Mouse (Mus musculus) kidney, embryonic 14.5 days (tissue): ENCODE data around the gene Scgb1b19. TPM values are rescaled to one million over a fixed set of nuclear protein-coding genes. Genes with fewer than 3 reads are reported as not detected.
"Not testable (repeated sequence)": the region's sequence is repeated elsewhere in the genome, so short reads cannot be mapped to it uniquely, and the experiment has no call there.

Experiments used
- ATAC-seq: fragments of 200-750 bp; cut with Nextera tagmentation; 2 replicates; pipeline ENCODE4 v1.8.0; 2017; ENCODE audit warnings: moderate number of reproducible peaks, mild to moderate bottlenecking, moderate TSS enrichment, moderate library complexity; ENCODE audit not compliant: low FRiP score, low TSS enrichment
- H3K27ac ChIP-seq: fragments of 300-500 bp; sonication (generic); 2 replicates; pipeline ENCODE4 v1.5.1; 2014; ENCODE audit warnings: low read depth, mild to moderate bottlenecking, low read length, moderate library complexity, mixed read lengths
- H3K27me3 ChIP-seq: fragments of 300-500 bp; sonication (generic); 2 replicates; pipeline ENCODE4 v1.6.1; 2014; ENCODE audit warnings: mild to moderate bottlenecking, low read length; ENCODE audit not compliant: control insufficient read depth, insufficient read depth
- H3K36me3 ChIP-seq: fragments of 300-500 bp; sonication (generic); 2 replicates; pipeline ENCODE4 v1.6.1; 2014; ENCODE audit warnings: low read length, mixed read lengths; ENCODE audit not compliant: control insufficient read depth, insufficient read depth
- H3K4me1 ChIP-seq: fragments of 300-500 bp; sonication (generic); 2 replicates; pipeline ENCODE4 v1.6.1; 2014; ENCODE audit warnings: low read length, mixed read lengths; ENCODE audit not compliant: control insufficient read depth, insufficient read depth
- H3K4me2 ChIP-seq: fragments of 300-500 bp; sonication (generic); replicated peaks from 2 replicates; pipeline ENCODE4 v1.6.1; 2014; ENCODE audit warnings: low read depth, mild to moderate bottlenecking, low read length
- H3K4me3 ChIP-seq: fragments of 300-500 bp; sonication (generic); 2 replicates; pipeline ENCODE4 v1.5.1; 2014; ENCODE audit warnings: mild to moderate bottlenecking, low read length
- H3K9ac ChIP-seq: fragments of 300-500 bp; sonication (generic); 2 replicates; pipeline ENCODE4 v1.6.1; 2014; ENCODE audit warnings: low read depth, mild to moderate bottlenecking, low read length, moderate library complexity
- H3K9me3 ChIP-seq: fragments of 300-500 bp; sonication (generic); 2 replicates; pipeline ENCODE4 v1.6.1; 2016; ENCODE audit warnings: low read length; ENCODE audit not compliant: control insufficient read depth
- WGBS: fragments of 180-500 bp; shearing (Covaris S2); extraction: QIAGEN DNeasy Blood & Tissue Kit; methylation state at CpG from one replicate; pipeline ENCODE4 v1.1.7; 2014; 5-methylcytosine and 5-hydroxymethylcytosine counted together
- polyA plus RNA-seq: library from polyadenylated mRNA; unstranded; fragments of >200 nt; fragmentation: Nextera tagmentation; extraction: Ambion mirVana; gene quantifications from 2 replicates; pipeline ENCODE4 v1.2.1, GENCODE M21; 2014

The Scgb1b19 gene
- polyA plus RNA-seq, result not detected in 2 replicates

- 100% methylated on average over 1 of the region's 3 CpGs for WGBS
- not testable (repeated sequence) for H3K4me3 ChIP-seq, H3K9ac ChIP-seq, H3K4me2 ChIP-seq, H3K9me3 ChIP-seq, H3K4me1 ChIP-seq, ATAC-seq, H3K36me3 ChIP-seq, H3K27ac ChIP-seq, H3K27me3 ChIP-seq
These were observed at the start of gene Scgb1b19 for GRCm38 (mm10) chr7:33286991-33287390. TSS of gene Scgb1b19 (plus strand) at chr7:33287291.

- H3K4me2 ChIP-seq, ATAC-seq, H3K4me1 ChIP-seq, H3K36me3 ChIP-seq, H3K4me3 ChIP-seq, H3K9ac ChIP-seq, H3K27ac ChIP-seq, H3K9me3 ChIP-seq, H3K27me3 ChIP-seq: not testable (repeated sequence)
These were observed 6.9 kb upstream of the Scgb1b19 start, which contains the start of gene Scgb2b19 for GRCm38 (mm10) chr7:33280238-33280637. TSS of gene Scgb2b19 (minus strand) at chr7:33280338.

Other genes starting within 250 kb of the Scgb1b19 start
- not detected in 2 replicates for gene Scgb2b17, start 230.7 kb upstream of the Scgb1b19 start, polyA plus RNA-seq
- not detected in 2 replicates for gene Scgb1b17, start 223.8 kb upstream of the Scgb1b19 start, polyA plus RNA-seq
- not detected in 2 replicates for gene Scgb2b18, start 113.4 kb upstream of the Scgb1b19 start, polyA plus RNA-seq
- gene Scgb1b18, start 101.7 kb upstream of the Scgb1b19 start, polyA plus RNA-seq, result not detected in 2 replicates
- not detected in 2 replicates for gene Scgb2b19, start 7.0 kb upstream of the Scgb1b19 start, polyA plus RNA-seq
- gene Scgb2b20, start 79.0 kb downstream of the Scgb1b19 start, polyA plus RNA-seq, result not detected in 2 replicates
- not detected in 2 replicates for gene Scgb1b20, start 85.9 kb downstream of the Scgb1b19 start, polyA plus RNA-seq
- gene Scgb2b21, start 233.2 kb downstream of the Scgb1b19 start, polyA plus RNA-seq, result not detected in 2 replicates